Mouse (Mus musculus) gastrocnemius, adult 2 months (tissue): ENCODE data around the gene Hyal3. TPM values are rescaled to one million over a fixed set of nuclear protein-coding genes. Genes with fewer than 3 reads are reported as not detected.

Source experiments
- DNase-seq: peaks from one replicate; pipeline ENCODE4 v3.0.0; 2022
- H3K27ac ChIP-seq: fragments of 200-600 bp; 2 replicates; pipeline ENCODE4 v1.8.1; 2022; ENCODE audit warnings: mild to moderate bottlenecking
- H3K4me3 ChIP-seq: fragments of 200-600 bp; 2 replicates; pipeline ENCODE4 v1.8.1; 2022; ENCODE audit warnings: mild to moderate bottlenecking, moderate library complexity
- CTCF ChIP-seq: fragments of 200-600 bp; IDR thresholded peaks from 2 replicates; pipeline ENCODE4 v1.8.1; 2022; ENCODE audit warnings: antibody characterized with exemption, mild to moderate bottlenecking, moderate library complexity
- intact Hi-C: fragments of 180-260 bp; cut with DNase I; formaldehyde crosslinking; loops from one replicate; pipeline ENCODE4 v1.15.1; 2025
- total RNA-seq, 2 experiments: library from RNA; stranded (reverse); gene quantifications; 2 replicates each; pipeline ENCODE4 v1.2.3; 2021

Gene Hyal3
- total RNA-seq, 2 experiments from 2014 or later = 0.22 to 0.33 TPM

DNA sequence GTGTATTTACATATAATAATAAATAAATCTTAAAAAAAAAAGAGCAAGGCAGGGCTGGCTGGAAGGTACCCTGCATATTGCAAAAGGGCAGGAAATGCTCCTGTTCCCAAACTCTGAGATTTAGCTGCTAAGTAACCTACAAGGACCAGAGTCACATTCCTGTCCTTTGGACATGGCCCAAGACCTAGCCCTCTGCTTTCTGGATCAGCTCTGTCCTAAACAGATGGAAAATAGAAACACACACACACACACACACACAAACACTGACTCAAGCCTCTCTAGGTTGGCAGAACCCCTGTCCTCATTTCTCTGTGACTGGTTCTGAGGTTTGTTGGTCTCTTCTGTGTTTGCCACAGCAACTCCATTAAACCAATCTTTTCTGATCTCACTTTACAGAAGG, 40.3 kb downstream of the Hyal3 start:
- intact Hi-C loops = no loop called here
- no peak for DNase-seq
- Histone ChIP-seq H3K27ac (peak overlapping the region; percentile 84), H3K4me3 (no peak overlapping the region)
- TF ChIP-seq CTCF = no peak

- intact Hi-C loops = no loop called here
- TF ChIP-seq CTCF = no peak
- no peak for DNase-seq
- Histone ChIP-seq H3K27ac (peak overlapping the region; percentile 94), H3K4me3 (peak overlapping the region; percentile 51)
Observed at GRCm38 (mm10) chr9:107624539-107624938, 43.9 kb downstream of the Hyal3 start.

DNA sequence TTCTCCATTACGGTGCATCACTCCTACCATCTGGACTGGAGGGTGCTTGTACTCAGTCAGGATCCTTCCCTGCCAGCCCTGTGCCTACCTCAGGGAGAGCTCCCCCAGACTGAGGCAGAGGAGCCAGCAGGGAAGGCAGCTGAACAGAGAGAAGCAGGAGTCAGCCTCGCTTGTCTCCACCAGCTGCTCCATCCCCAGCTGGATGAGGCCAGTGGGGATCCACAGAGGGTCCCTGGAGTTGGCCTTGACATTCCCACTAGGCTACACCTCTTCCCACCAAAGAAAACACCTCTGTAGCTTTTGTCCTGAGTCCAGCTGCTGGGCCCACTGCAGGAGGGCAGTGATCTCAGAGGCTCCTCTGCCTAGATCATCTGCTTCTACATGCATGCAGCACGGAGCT, 44.3 kb downstream of the Hyal3 start:
- no peak for DNase-seq
- Histone ChIP-seq H3K4me3 (peak overlapping the region; percentile 51), H3K27ac (peak overlapping the region; percentile 94)
- TF ChIP-seq CTCF = no peak
- intact Hi-C loops = no loop called here

DNA sequence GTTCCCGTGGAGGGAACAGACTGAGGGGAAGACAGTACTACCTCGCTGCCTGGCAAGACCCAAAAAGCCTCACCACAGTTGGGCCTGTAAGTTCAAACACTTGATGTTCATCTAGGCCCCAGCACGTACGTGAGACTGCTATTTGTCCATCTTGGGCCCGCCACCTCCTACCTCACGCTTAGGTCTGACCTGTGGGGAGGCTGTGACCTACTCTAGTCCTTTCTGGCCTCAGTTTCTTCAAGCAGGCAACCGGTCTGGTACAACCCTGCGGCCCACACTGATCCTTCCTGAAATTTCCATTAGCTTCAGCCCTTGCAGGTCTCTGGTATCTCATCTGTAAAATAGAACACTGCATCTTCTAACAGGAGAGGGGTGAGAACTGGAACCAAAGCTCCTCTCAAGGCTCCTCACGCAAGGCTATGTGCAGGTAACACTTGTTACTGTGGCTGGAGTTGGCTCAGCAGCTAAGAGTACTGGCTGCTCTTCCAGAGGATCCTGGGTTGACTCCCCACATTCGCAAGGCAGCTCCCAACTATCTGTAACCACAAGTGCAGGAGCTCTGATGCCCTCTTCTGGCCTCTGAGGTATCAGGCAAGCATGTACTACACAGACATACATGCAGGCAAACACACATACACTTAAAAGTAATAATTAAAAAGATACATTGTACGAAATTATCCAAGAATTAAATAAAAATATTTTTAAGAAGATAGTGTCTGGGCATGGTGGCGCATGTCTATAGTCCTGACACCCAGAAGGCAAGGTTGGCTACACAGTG, 44.9 kb downstream of the Hyal3 start:
- no peak for DNase-seq

DNA sequence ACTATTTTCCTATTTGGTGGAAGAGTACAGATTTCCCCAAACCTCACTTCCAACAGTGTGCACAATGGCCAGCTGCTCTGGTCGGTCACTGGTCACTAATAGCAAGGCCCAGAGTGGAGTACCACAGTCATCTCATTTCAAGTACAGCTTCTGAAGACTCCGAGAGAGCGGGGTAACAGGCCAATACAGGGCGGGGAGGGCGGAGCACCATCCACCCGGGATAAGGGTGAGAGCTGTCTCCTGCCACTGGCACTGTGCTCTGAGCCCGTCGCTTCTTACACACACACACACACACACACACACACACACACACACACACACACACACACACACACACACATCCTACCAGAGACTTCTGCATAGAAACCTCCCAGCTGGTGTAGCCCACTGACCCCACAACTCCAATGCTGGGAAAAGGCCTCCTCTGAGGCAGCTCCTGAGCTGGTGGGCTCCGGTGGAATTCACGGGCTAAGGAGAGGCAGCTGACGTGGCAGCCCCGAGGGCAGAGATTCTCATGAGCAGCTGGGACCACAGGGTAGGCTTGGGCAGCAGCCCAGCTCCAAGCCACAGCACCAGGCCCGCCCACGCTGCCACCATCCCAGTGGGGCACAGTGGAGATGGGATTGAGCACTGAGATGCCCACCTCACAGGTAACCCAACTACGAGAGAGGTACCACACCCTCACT, 45.7 kb downstream of the Hyal3 start:
- Histone ChIP-seq H3K27ac (peak overlapping the region; percentile 94), H3K4me3 (peak overlapping the region; percentile 98)
- no peak for DNase-seq
- TF ChIP-seq CTCF = no peak
- intact Hi-C loops = loop anchor here (1.0 kb wide), 1 partner anchor 18 kb away; no protein-coding TSS in a partner anchor

More for the DNA sequence above, 44.9 kb downstream of the Hyal3 start:
- intact Hi-C loops = loop anchor here (1.0 kb wide), 1 partner anchor 19 kb away; no protein-coding TSS in a partner anchor
- TF ChIP-seq CTCF = peak; percentile 39
- peak overlapping the region; percentile 94 for H3K27ac ChIP-seq
- H3K4me3 ChIP-seq = peak overlapping the region; percentile 51

- peak; percentile 90 for DNase-seq
- peak; percentile 93 for TF ChIP-seq CTCF
- intact Hi-C loops = loop anchor here (1.0 kb wide), 1 partner anchor 17 kb away; no protein-coding TSS in a partner anchor
- Histone ChIP-seq H3K27ac (peak overlapping the region; percentile 94), H3K4me3 (peak overlapping the region; percentile 98)
Observed at GRCm38 (mm10) chr9:107626844-107627277, 46.2 kb downstream of the Hyal3 start.

GRCm38 (mm10) chr9:107627387-107628255, 47.0 kb downstream of the Hyal3 start:
- intact Hi-C loops = no loop called here
- Histone ChIP-seq H3K4me3 (peak overlapping the region; percentile 98), H3K27ac (peak overlapping the region; percentile 94)
- no peak for DNase-seq
- TF ChIP-seq CTCF = no peak

DNA sequence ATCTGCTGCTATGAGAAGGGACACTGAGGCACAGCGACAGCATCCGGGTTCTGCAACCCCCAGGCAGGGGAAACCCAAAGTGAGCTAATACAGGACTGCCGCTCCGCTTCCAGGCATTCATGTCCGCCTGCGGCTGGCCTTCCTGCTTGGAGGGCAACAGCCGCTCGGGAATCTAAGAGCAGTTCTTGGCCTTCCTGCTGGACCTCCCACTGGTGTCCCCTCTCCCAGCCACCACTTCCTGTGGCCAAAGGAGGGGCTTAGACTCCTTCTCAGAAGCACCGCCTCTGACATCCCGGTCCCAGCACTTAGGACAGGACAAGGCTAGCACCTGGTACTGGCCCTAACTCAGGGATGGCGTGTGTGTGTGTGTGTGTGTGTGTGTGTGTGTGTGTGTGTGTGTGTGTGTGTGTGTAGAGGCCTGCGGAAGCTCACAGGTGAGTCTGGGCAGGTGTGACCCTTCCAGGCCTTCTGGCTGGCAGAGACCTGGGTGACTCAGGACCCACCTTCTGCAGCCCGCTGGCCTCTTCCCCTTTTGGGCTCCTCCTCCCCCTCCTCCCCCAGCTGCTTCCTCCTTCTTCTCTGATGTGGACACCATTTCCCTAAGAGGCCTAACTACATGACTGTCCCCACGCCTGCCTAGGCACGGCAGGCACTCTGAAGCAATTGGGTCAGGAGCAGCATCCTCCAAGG, 48.2 kb downstream of the Hyal3 start:
- no peak for TF ChIP-seq CTCF
- peak overlapping the region; percentile 94 for H3K27ac ChIP-seq
- peak; percentile 60 for DNase-seq
- H3K4me3 ChIP-seq = peak overlapping the region; percentile 98
- intact Hi-C loops = no loop called here

- TF ChIP-seq CTCF = no peak
- peak overlapping the region; percentile 94 for H3K27ac ChIP-seq
- peak overlapping the region; percentile 98 for H3K4me3 ChIP-seq
- DNase-seq = no peak
- intact Hi-C loops = no loop called here
Observed at GRCm38 (mm10) chr9:107629411-107629730, 48.8 kb downstream of the Hyal3 start.

DNA sequence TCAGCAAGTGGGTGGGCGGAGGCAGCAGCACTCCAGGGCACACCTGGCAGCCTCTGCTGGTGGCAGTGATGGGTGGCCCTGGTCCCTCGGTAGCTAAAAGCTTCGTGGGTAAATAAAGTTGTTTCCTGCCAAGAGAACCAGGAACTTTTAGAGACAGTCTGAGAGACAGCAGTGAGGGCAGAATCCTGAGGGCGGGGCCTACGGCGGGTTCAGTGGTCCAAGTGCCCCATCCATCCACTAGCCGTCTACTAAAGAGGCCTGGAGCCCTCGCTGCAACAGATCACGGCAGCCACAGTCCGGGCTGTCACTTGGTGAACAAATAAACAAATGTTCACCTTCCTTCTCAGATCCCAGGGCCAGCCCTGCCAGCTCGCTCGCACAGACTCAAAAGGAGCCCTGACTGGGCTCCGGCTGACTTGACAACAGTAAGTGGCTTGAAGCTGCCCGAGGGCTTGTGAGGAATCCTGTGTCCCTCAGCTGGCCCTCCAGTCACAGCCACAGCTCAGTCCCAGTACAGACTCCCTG, 49.3 kb downstream of the Hyal3 start:
- Histone ChIP-seq H3K27ac (peak overlapping the region; percentile 94), H3K4me3 (peak overlapping the region; percentile 98)
- intact Hi-C loops = no loop called here
- no peak for DNase-seq
- TF ChIP-seq CTCF = no peak

- peak; percentile 54 for DNase-seq
- Histone ChIP-seq H3K27ac (peak overlapping the region; percentile 94), H3K4me3 (peak overlapping the region; percentile 98)
- intact Hi-C loops = no loop called here
- no peak for TF ChIP-seq CTCF
Observed at GRCm38 (mm10) chr9:107630576-107630975, 50.0 kb downstream of the Hyal3 start.

GRCm38 (mm10) chr9:107631311-107631826, 50.8 kb downstream of the Hyal3 start:
- intact Hi-C loops = no loop called here
- Histone ChIP-seq H3K4me3 (peak overlapping the region; percentile 98), H3K27ac (peak overlapping the region; percentile 94)
- TF ChIP-seq CTCF = no peak
- DNase-seq = no peak
